Mouse (Mus musculus) myocyte (in vitro differentiated cells): ENCODE data around the gene Mapk9.

ENCODE experiments used
- E2F4 ChIP-seq: IDR thresholded peaks from one replicate; pipeline ENCODE4 v1.6.1; 2011; ENCODE audit warnings: mild to moderate bottlenecking, control low read depth, moderate library complexity; ENCODE audit not compliant: insufficient read depth
- MAX ChIP-seq: IDR thresholded peaks from one replicate; pipeline ENCODE4 v1.6.1; 2011; ENCODE audit warnings: low read depth, mild to moderate bottlenecking, control low read depth
- MYOG ChIP-seq, 3 experiments: IDR thresholded peaks; one replicate each; pipeline ENCODE4 v1.6.1; 2011; ENCODE audit warnings: control low read depth in 2 of 3, low read depth in 2 of 3, mild to moderate bottlenecking in 2 of 3; ENCODE audit not compliant: insufficient read length in 2 of 3, control insufficient read depth in 1 of 3, insufficient read depth in 1 of 3
- POLR2A ChIP-seq: IDR thresholded peaks from one replicate; pipeline ENCODE4 v1.6.1; 2011; ENCODE audit warnings: low read depth, mild to moderate bottlenecking, control low read depth, moderate library complexity; ENCODE audit not compliant: insufficient read length
- TCF12 ChIP-seq: IDR thresholded peaks from one replicate; pipeline ENCODE4 v1.6.1; 2011; ENCODE audit warnings: mild to moderate bottlenecking, control low read depth; ENCODE audit not compliant: poor library complexity, insufficient read depth, severe bottlenecking
- USF1 ChIP-seq: IDR thresholded peaks from one replicate; pipeline ENCODE4 v1.6.1; 2011; ENCODE audit warnings: low read depth, mild to moderate bottlenecking, control low read depth, moderate library complexity

- TF ChIP-seq MYOG (IDR thresholded peaks at IDR 0.05; ENCODE audit: control insufficient read depth in 1 of 3, insufficient read depth in 1 of 3, insufficient read length in 2 of 3, low read depth in 2 of 3): no peak
- no peak for TF ChIP-seq E2F4
- TF ChIP-seq USF1: no peak
- TF ChIP-seq MAX: no peak
- TF ChIP-seq POLR2A: no peak
- TF ChIP-seq TCF12: no peak
These were observed 47.6 kb upstream of the Mapk9 start for GRCm38 (mm10) chr11:49798931-49799330.
